18 mouse cellular contexts compared by ENCODE assay signal in the genomic region with DNA sequence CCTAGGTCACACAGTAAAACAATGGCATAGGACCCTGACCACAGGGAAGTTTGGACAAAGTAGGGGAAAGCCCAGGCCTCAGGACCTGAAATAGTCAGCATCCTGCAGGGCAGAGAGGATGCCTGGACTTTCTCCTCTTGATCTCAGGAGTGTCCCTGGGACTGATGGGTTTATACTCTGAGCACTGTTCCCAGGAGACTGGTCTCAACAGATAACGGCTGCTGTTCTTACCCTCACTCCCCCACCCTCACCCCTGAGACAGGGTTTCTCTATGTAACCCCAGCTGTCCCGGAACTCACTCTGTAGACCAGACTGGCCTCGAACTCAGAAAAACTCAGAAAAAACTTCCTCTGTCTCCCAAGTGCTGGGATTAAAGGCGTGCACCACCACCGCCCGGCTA. TPM values are rescaled to one million over a fixed set of nuclear protein-coding genes. Genes with fewer than 3 reads are reported as not detected.
"Had no signal": no experiment of that assay in that cellular context is flagged by ENCODE, and none has a peak within 500 bp of the region (broad histone marks: within the 10 kb centered on the region; RNA-seq: fewer than 3 reads in every experiment).

No protein-coding gene starts in this region.

- H3K27ac ChIP-seq: neural tube, embryonic 12.5 days; neural tube, embryonic 13.5 days; neural tube, embryonic 15.5 days; stomach, embryonic 15.5 days; stomach, postnatal 0 days had no signal

- DNase-seq: right cerebral cortex, adult 18-20 months; right cerebral cortex, postnatal 14 days; right cerebral cortex, postnatal 25 days; right cerebral cortex, postnatal 4 days; spleen, adult 18-20 months; thymus, adult 18-20 months; thymus, adult 2 months; thymus, postnatal 14 days; thymus, postnatal 25 days; thymus, postnatal 36 days; thymus, postnatal 4 days had no signal

- H3K36me3 ChIP-seq: neural tube, embryonic 12.5 days; neural tube, embryonic 13.5 days; neural tube, embryonic 15.5 days; stomach, embryonic 15.5 days had no signal

- H3K9me3 ChIP-seq: neural tube, embryonic 12.5 days; neural tube, embryonic 13.5 days; neural tube, embryonic 15.5 days; stomach, embryonic 15.5 days had no signal

- H3K27me3 ChIP-seq: neural tube, embryonic 12.5 days; neural tube, embryonic 13.5 days; neural tube, embryonic 15.5 days; stomach, embryonic 15.5 days had no signal

- H3K4me2 ChIP-seq: neural tube, embryonic 12.5 days; neural tube, embryonic 13.5 days; neural tube, embryonic 15.5 days; stomach, embryonic 15.5 days had no signal

- H3K4me3 ChIP-seq: neural tube, embryonic 12.5 days; neural tube, embryonic 13.5 days; neural tube, embryonic 15.5 days; stomach, embryonic 15.5 days had no signal

- H3K9ac ChIP-seq: neural tube, embryonic 12.5 days; neural tube, embryonic 13.5 days; neural tube, embryonic 15.5 days; stomach, embryonic 15.5 days had no signal

RNA-seq across cellular contexts. Expression of a gene that starts 1.9 kb away (rescaled TPM):
- polyA plus RNA-seq: neural tube, embryonic 12.5 days; neural tube, embryonic 13.5 days; spleen, adult 2 months; stomach, embryonic 14.5 days; stomach, embryonic 15.5 days had no signal
